Mouse (Mus musculus) cerebellum, adult (tissue): ENCODE data around the gene Pnmt.
A peak's percentile ranks its signal among the peaks of the same experiment; 100 is the strongest.
"Not testable (repeated sequence)": the region's sequence is repeated elsewhere in the genome, so short reads cannot be mapped to it uniquely, and the experiment has no call there.

Source experiments
- ATAC-seq: cut with Nextera tagmentation; 2 replicates; pipeline ENCODE4 v1.9.2; 2017; ENCODE audit warnings: mild to moderate bottlenecking, moderate library complexity, mixed read lengths; ENCODE audit not compliant: insufficient number of reproducible peaks, low FRiP score, low TSS enrichment

Pnmt gene

GRCm38 (mm10) chr11:98357396-98358160 is 28.7 kb upstream of the Pnmt start:
- ATAC-seq: no peak

- ATAC-seq: peak; percentile 65; the same call in 1 of the 2 replicates
Observed at GRCm38 (mm10) chr11:98358161-98359083, 27.8 kb upstream of the Pnmt start, which contains the start of gene Stard3. Gene Stard3 (plus strand): TSS chr11:98358368.

- no peak for ATAC-seq
Observed at GRCm38 (mm10) chr11:98360866-98361521, 25.3 kb upstream of the Pnmt start.

GRCm38 (mm10) chr11:98363817-98364216 is 22.4 kb upstream of the Pnmt start:
- ATAC-seq: no peak

- ATAC-seq: no peak
Observed at GRCm38 (mm10) chr11:98364410-98364809, 21.8 kb upstream of the Pnmt start.

GRCm38 (mm10) chr11:98366290-98366689 is 20.0 kb upstream of the Pnmt start:
- no peak for ATAC-seq

- no peak for ATAC-seq
Observed at GRCm38 (mm10) chr11:98367171-98367862, 18.9 kb upstream of the Pnmt start.

GRCm38 (mm10) chr11:98367863-98368186 is 18.4 kb upstream of the Pnmt start:
- ATAC-seq: no peak

GRCm38 (mm10) chr11:98369337-98369736 is 16.9 kb upstream of the Pnmt start:
- no peak; the same call in 1 of the 2 replicates for ATAC-seq

- ATAC-seq: no peak
Observed at GRCm38 (mm10) chr11:98370588-98370987, 15.7 kb upstream of the Pnmt start.

- no peak for ATAC-seq
Observed at GRCm38 (mm10) chr11:98371556-98372240, 14.6 kb upstream of the Pnmt start.

- 0 out of 2 replicates have a peak, but pooled peaks have one; percentile 14 for ATAC-seq
Observed at GRCm38 (mm10) chr11:98372406-98372805, 13.8 kb upstream of the Pnmt start.

- ATAC-seq: no peak
Observed at GRCm38 (mm10) chr11:98373244-98373643, 13.0 kb upstream of the Pnmt start.

- ATAC-seq: no peak
Observed at GRCm38 (mm10) chr11:98374266-98374665, 12.0 kb upstream of the Pnmt start.

- ATAC-seq: no peak
Observed at GRCm38 (mm10) chr11:98376756-98377155, 9.5 kb upstream of the Pnmt start.

- no peak for ATAC-seq
Observed at GRCm38 (mm10) chr11:98377787-98378186, 8.5 kb upstream of the Pnmt start.

GRCm38 (mm10) chr11:98379379-98379778 is 6.9 kb upstream of the Pnmt start:
- ATAC-seq: no peak

- ATAC-seq: no peak
Observed at GRCm38 (mm10) chr11:98380106-98380505, 6.1 kb upstream of the Pnmt start.

GRCm38 (mm10) chr11:98381651-98382050 is 4.6 kb upstream of the Pnmt start:
- ATAC-seq: no peak

GRCm38 (mm10) chr11:98382405-98382804 is 3.8 kb upstream of the Pnmt start:
- ATAC-seq: not testable (repeated sequence)
